Comparison of ENCODE assay signal across 22 mouse cellular contexts in genomic region chr1:91151509-91151908, GRCm38 (mm10). TPM values are rescaled to one million over a fixed set of nuclear protein-coding genes. Genes with fewer than 3 reads are reported as not detected.
"Had no signal": no experiment of that assay in that cellular context is flagged by ENCODE, and none has a peak within 500 bp of the region (broad histone marks: within the 10 kb centered on the region; RNA-seq: fewer than 3 reads in every experiment).

No protein-coding gene starts in this region.

- ATAC-seq: hindbrain, embryonic 16.5 days; inflammation-experienced regulatory T-cells, adult 6 months; intestine, embryonic 15.5 days; intestine, postnatal 0 days; liver, embryonic 12.5 days had no signal

- DNase-seq: gastrocnemius, adult 2 months; gastrocnemius, postnatal 10 days; gastrocnemius, postnatal 25 days; heart, adult 2 months; heart, postnatal 10 days; heart, postnatal 4 days; kidney, adult 18-20 months; kidney, adult 8-10 months; kidney, postnatal 14 days; kidney, postnatal 36 days; layer of hippocampus, adult 9-11 months; layer of hippocampus, postnatal 36 days; left cerebral cortex, postnatal 4 days had no signal

RNA-seq across cellular contexts. Expression of gene Rbm44, which starts 6.6 kb away (rescaled TPM):
- total RNA-seq: gastrocnemius, adult 2 months; gastrocnemius, postnatal 25 days; heart, adult 2 months; layer of hippocampus, postnatal 14 days; layer of hippocampus, postnatal 36 days; left cerebral cortex, adult 8-10 months had no signal
- polyA plus RNA-seq: heart, adult 2 months; large intestine, adult 2 months; liver, adult 2 months had no signal
